Mouse (Mus musculus): ENCODE data around the gene Rad51b. TPM values are rescaled to one million over a fixed set of nuclear protein-coding genes. Genes with fewer than 3 reads are reported as not detected.

Gene Rad51b
- polyA plus RNA-seq, 1 experiment from 2014 or later = 4.3 TPM

- no peak overlapping the region for H3K9ac ChIP-seq
- no peak for ATAC-seq (ENCODE audit: insufficient read depth)
- H3K36me3 ChIP-seq (replicated peaks) = no peaks in the 10 kb centered on the region
- H3K4me3 ChIP-seq (replicated peaks) = no peak overlapping the region
- no peaks in the 10 kb centered on the region for H3K27me3 ChIP-seq
- H3K4me2 ChIP-seq = no peak overlapping the region
- H3K4me1 ChIP-seq (replicated peaks) = peaks cover 8% of the 10 kb centered on the region
- WGBS (ENCODE audit: insufficient replicate concordance) = 75% methylated on average over 8 of the region's 8 CpGs
- H3K9me3 ChIP-seq (replicated peaks) = no peaks in the 10 kb centered on the region
- no peak overlapping the region for H3K27ac ChIP-seq (replicated peaks)
Measured at GRCm38 (mm10) chr12:79813566-79814305, 516.7 kb downstream of the Rad51b start.

DNA sequence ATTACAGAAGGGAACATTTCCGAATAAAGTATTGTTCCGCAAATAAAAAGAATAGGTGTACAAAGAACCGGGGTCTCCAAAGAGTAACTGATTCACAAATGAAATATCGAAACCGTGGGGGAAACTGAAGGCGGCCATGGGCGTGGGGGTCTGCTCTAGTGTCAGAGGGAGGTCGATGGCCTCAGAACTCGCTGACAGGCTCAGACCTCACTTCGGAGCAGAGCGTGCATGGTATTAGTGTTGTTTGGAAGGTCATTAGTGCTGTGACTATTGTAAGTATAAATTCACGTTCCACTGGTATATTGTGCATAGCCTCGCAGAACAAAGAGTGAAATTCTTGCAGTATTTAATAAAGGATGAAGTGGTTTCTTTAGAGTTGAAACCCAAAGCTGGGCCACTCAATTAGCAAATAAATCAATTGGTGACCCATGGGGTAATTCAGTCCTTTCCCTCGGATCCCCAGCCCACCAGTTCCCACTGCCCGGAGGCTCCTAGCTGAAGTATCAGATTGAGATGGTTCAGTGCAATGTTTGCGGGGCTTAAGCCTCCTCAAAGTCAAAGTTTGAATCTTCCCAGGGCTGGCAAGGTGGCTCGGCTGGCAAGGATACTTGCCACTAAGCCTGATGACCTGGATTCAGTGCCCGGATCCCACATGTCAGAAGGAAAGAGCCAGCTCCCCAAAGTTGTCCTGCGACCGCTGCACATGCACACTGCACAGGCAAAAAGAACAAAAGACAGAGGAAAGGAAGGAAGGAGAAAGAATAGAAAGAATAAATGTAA, 517.4 kb downstream of the Rad51b start:
- H3K9me3 ChIP-seq (replicated peaks) = no peaks in the 10 kb centered on the region
- ATAC-seq (ENCODE audit: insufficient read depth) = no peak
- no peak overlapping the region for H3K27ac ChIP-seq (replicated peaks)
- H3K27me3 ChIP-seq = no peaks in the 10 kb centered on the region
- 79% methylated on average over 20 of the region's 20 CpGs for WGBS (ENCODE audit: insufficient replicate concordance)
- no peaks in the 10 kb centered on the region for H3K36me3 ChIP-seq (replicated peaks)
- H3K4me3 ChIP-seq (replicated peaks) = no peak overlapping the region
- peaks cover 8% of the 10 kb centered on the region for H3K4me1 ChIP-seq (replicated peaks)
- H3K9ac ChIP-seq = no peak overlapping the region
- no peak overlapping the region for H3K4me2 ChIP-seq

DNA sequence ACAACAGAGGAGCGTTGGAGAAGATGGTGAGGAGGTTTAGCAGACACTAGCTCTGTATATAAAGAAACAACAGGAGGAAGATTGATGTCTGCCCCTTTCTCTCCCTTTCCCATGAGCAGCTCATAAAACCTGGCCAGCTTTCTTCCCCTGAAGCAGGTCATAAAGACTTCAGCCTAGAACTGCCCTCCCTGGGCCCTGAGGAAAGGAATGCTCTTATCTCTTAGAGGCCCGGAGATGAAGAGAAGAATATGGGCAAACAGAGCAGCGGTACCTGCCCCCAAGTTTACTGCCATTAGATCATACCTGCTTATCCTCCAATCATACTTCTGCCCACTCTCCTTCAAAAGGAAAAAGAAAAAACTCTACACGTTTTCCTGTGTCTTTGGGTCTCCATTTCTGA, 519.2 kb downstream of the Rad51b start:
- no peaks in the 10 kb centered on the region for H3K36me3 ChIP-seq (replicated peaks)
- ATAC-seq (ENCODE audit: insufficient read depth) = no peak
- whole genome bisulfite sequencing (ENCODE audit: insufficient replicate concordance) = 53% methylated on average over 4 of the region's 4 CpGs
- H3K27me3 ChIP-seq = no peaks in the 10 kb centered on the region
- peaks cover 8% of the 10 kb centered on the region for H3K4me1 ChIP-seq (replicated peaks)
- H3K4me3 ChIP-seq (replicated peaks) = no peak overlapping the region
- H3K9me3 ChIP-seq (replicated peaks) = no peaks in the 10 kb centered on the region
- H3K9ac ChIP-seq = no peak overlapping the region
- H3K27ac ChIP-seq (replicated peaks) = no peak overlapping the region
- H3K4me2 ChIP-seq = no peak overlapping the region

DNA sequence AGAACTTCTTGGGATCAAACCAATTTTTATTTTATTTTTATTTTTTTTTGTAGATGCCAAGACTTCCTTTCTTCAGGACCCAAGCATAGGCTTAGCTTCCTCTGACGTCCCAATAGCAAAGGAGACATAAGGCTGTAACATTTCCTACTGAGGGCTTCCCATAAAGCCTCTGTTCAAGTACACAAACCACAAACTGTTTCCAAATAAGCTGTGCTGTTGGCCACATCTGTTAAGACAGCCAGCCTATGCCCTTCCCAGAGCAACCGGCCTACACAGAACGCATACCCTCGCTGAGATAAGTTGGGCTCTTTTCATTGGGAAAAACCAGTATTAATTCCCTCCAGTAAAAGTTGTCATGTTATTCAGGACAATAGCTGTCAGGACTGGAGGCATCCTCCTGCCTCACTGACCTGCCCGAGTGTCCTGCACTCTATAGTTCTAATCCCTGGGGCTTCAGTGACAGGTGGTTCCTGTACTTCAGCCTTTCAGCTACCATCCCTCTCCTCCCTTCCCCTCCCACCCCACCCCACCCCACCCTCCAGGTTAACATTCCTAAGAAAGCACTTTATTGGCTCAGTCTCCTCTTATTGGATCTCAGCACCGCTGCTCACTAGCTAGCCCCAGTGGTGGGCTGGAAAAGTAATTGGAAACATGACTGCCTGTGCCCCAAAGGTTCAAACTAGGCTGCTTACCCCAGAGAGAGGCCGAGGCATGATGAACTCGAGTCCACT, 523.3 kb downstream of the Rad51b start:
- Histone ChIP-seq H3K4me2 (no peak overlapping the region), H3K4me3 (replicated peaks) (no peak overlapping the region), H3K27ac (replicated peaks) (no peak overlapping the region), H3K4me1 (replicated peaks) (no peaks in the 10 kb centered on the region), H3K36me3 (replicated peaks) (no peaks in the 10 kb centered on the region), H3K27me3 (no peaks in the 10 kb centered on the region), H3K9me3 (replicated peaks) (no peaks in the 10 kb centered on the region), H3K9ac (no peak overlapping the region)
- ATAC-seq (ENCODE audit: insufficient read depth) = no peak
- 58% methylated on average over 8 of the region's 8 CpGs for WGBS (ENCODE audit: insufficient replicate concordance)

DNA sequence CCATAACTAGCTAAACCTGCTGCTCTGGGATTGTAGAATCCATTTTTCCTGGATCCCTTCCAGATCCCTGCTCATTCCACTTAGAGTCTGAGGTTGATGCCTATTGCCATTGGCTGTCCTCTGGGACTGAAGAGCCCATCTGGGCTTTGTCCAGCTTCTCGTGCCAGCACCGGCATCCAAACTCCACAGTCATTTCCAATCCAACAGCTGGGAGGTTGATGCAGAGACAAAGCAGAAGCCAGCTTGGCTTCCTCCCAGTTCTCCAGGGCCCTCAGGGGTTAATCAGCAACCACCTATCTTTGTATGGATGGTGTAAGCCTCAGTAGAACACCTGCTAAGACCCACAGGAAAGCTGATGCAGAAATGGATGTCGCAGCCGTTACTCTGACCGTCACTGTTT, 524.8 kb downstream of the Rad51b start:
- no peak overlapping the region for H3K4me2 ChIP-seq
- ATAC-seq (ENCODE audit: insufficient read depth) = no peak
- 83% methylated on average over 5 of the region's 5 CpGs for WGBS (ENCODE audit: insufficient replicate concordance)
- peaks cover 3% of the 10 kb centered on the region; the same call in 1 of the 2 replicates for H3K4me1 ChIP-seq (replicated peaks)
- H3K36me3 ChIP-seq (replicated peaks) = no peaks in the 10 kb centered on the region
- H3K27ac ChIP-seq (replicated peaks) = no peak overlapping the region
- no peak overlapping the region for H3K4me3 ChIP-seq (replicated peaks)
- H3K9ac ChIP-seq = no peak overlapping the region
- H3K9me3 ChIP-seq (replicated peaks) = no peaks in the 10 kb centered on the region
- no peaks in the 10 kb centered on the region for H3K27me3 ChIP-seq

- Histone ChIP-seq H3K9me3 (replicated peaks) (no peaks in the 10 kb centered on the region), H3K27ac (replicated peaks) (no peak overlapping the region), H3K4me1 (replicated peaks) (peaks cover 8% of the 10 kb centered on the region), H3K27me3 (no peaks in the 10 kb centered on the region), H3K9ac (no peak overlapping the region), H3K4me2 (no peak overlapping the region), H3K36me3 (replicated peaks) (no peaks in the 10 kb centered on the region), H3K4me3 (replicated peaks) (no peak overlapping the region)
- ATAC-seq (ENCODE audit: insufficient read depth) = no peak
- 49% methylated on average over 2 of the region's 2 CpGs for WGBS (ENCODE audit: insufficient replicate concordance)
Measured at GRCm38 (mm10) chr12:79822401-79822800, 525.3 kb downstream of the Rad51b start.

DNA sequence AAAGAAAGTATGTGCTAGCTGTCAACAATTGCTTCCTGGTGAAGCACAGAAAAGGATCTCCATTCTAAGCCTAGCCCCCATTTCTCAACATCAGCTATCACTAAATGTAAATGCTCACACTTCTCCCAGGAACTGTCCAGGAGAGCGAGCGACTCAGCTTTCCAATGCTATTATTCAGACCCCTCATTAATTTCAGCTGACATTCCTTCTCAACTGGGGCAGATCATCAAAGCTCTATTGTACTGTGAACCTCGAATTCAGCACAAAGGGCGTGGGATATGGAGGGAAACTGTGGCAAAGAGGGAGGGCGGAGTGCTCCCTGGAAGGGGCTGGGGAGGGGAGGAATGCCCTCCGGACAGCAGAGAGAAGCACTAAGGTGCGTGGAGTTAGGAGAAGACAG, 528.8 kb downstream of the Rad51b start:
- H3K27me3 ChIP-seq = no peaks in the 10 kb centered on the region
- no peak overlapping the region for H3K27ac ChIP-seq (replicated peaks)
- H3K36me3 ChIP-seq (replicated peaks) = no peaks in the 10 kb centered on the region
- no peak for ATAC-seq (ENCODE audit: insufficient read depth)
- no peak overlapping the region for H3K9ac ChIP-seq
- H3K4me2 ChIP-seq = no peak overlapping the region
- 72% methylated on average over 7 of the region's 7 CpGs for WGBS (ENCODE audit: insufficient replicate concordance)
- H3K4me3 ChIP-seq (replicated peaks) = no peak overlapping the region
- H3K4me1 ChIP-seq (replicated peaks) = peaks cover 22% of the 10 kb centered on the region
- H3K9me3 ChIP-seq (replicated peaks) = no peaks in the 10 kb centered on the region

DNA sequence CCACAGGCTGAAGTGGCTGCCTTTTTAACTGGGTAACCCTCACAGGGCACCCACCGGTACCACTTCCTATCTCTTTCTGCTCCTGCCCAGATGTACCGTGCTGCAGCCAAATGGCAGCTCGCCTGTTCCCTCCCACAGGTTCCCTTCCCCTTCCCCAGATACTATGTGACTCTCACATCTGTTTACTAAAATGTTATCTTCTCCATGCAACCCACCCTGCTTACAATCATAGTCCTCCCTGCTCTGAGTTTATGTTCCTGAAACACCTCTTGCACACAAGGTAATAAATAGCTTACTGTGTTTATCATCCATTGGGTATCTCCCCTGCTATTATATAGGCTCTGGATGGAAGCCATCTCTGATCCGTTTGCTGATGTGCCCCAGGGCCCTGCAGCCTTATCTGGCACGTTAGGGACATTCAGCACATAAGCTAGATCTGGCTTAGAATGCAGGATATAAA, 530.2 kb downstream of the Rad51b start:
- Histone ChIP-seq H3K36me3 (replicated peaks) (no peaks in the 10 kb centered on the region), H3K27me3 (no peaks in the 10 kb centered on the region), H3K9ac (no peak overlapping the region), H3K4me3 (replicated peaks) (no peak overlapping the region), H3K9me3 (replicated peaks) (no peaks in the 10 kb centered on the region), H3K4me1 (replicated peaks) (peaks cover 26% of the 10 kb centered on the region), H3K27ac (replicated peaks) (no peak overlapping the region; the same call in 1 of the 2 replicates), H3K4me2 (no peak overlapping the region)
- WGBS (ENCODE audit: insufficient replicate concordance) = 10% methylated on average over 5 of the region's 5 CpGs
- ATAC-seq (ENCODE audit: insufficient read depth) = peak; percentile 69

GRCm38 (mm10) chr12:79827735-79828134, 530.7 kb downstream of the Rad51b start:
- Histone ChIP-seq H3K9me3 (replicated peaks) (no peaks in the 10 kb centered on the region), H3K4me1 (replicated peaks) (peaks cover 26% of the 10 kb centered on the region), H3K9ac (no peak overlapping the region), H3K27me3 (no peaks in the 10 kb centered on the region), H3K4me3 (replicated peaks) (no peak overlapping the region), H3K27ac (replicated peaks) (no peak overlapping the region), H3K4me2 (no peak overlapping the region), H3K36me3 (replicated peaks) (no peaks in the 10 kb centered on the region)
- WGBS (ENCODE audit: insufficient replicate concordance) = 45% methylated on average over 4 of the region's 4 CpGs
- ATAC-seq (ENCODE audit: insufficient read depth) = no peak; the same call in 1 of the 2 replicates

- no peaks in the 10 kb centered on the region for H3K27me3 ChIP-seq
- ATAC-seq (ENCODE audit: insufficient read depth) = no peak
- peaks cover 26% of the 10 kb centered on the region for H3K4me1 ChIP-seq (replicated peaks)
- no peak overlapping the region for H3K27ac ChIP-seq (replicated peaks)
- H3K9me3 ChIP-seq (replicated peaks) = no peaks in the 10 kb centered on the region
- H3K4me3 ChIP-seq (replicated peaks) = no peak overlapping the region
- 28% methylated on average over 1 of the region's 1 CpGs for WGBS (ENCODE audit: insufficient replicate concordance)
- no peak overlapping the region for H3K9ac ChIP-seq
- H3K4me2 ChIP-seq = no peak overlapping the region
- no peaks in the 10 kb centered on the region for H3K36me3 ChIP-seq (replicated peaks)
Measured at GRCm38 (mm10) chr12:79830686-79831085, 533.6 kb downstream of the Rad51b start.

DNA sequence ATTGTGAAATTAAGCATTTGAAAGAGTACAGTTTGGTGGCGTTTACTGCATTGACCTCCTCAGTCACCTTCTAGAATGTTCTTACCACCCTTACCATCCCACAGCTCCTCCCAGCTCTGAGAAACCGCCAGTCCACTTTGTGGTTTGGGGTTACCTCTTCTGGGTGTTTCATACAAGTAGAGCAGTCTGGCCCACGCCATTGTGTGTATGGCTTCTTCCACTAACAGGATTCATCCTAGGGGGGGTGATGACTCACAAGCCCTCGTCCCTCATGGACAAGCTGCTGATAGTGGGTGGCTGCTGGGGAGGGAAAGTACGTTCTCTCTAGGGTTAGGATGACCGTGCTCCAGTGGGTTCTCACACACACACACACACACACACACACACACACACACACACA, 535.5 kb downstream of the Rad51b start:
- 24% methylated on average over 6 of the region's 6 CpGs for WGBS (ENCODE audit: insufficient replicate concordance)
- H3K4me2 ChIP-seq = no peak overlapping the region
- no peak for ATAC-seq (ENCODE audit: insufficient read depth)
- H3K27me3 ChIP-seq = no peaks in the 10 kb centered on the region
- H3K9ac ChIP-seq = no peak overlapping the region
- peaks cover 20% of the 10 kb centered on the region for H3K4me1 ChIP-seq (replicated peaks)
- H3K4me3 ChIP-seq (replicated peaks) = no peak overlapping the region
- no peak overlapping the region for H3K27ac ChIP-seq (replicated peaks)
- H3K9me3 ChIP-seq (replicated peaks) = no peaks in the 10 kb centered on the region
- H3K36me3 ChIP-seq (replicated peaks) = no peaks in the 10 kb centered on the region
